Mouse (Mus musculus): ENCODE measurements around the gene Rbbp5.

GRCm38 (mm10) chr1:132440896-132441435 lies 36.2 kb upstream of the Rbbp5 start:
- TF ChIP-seq CTCF (IDR thresholded peaks at IDR 0.05; ENCODE audit: extremely low read depth, insufficient read length, insufficient replicate concordance, low read depth, low read length) = no peak
- TF ChIP-seq POLR2A (IDR thresholded peaks at IDR 0.05; ENCODE audit: low read depth, low read length) = no peak

Data from small intestine, adult 2 months (tissue).